16 mouse cellular contexts compared by ENCODE assay signal in genomic region chr11:101199555-101199954, GRCm38 (mm10). TPM values are rescaled to one million over a fixed set of nuclear protein-coding genes. Genes with fewer than 3 reads are reported as not detected.
"Had no signal": no experiment of that assay in that cellular context is flagged by ENCODE, and none has a peak within 500 bp of the region (broad histone marks: within the 10 kb centered on the region; RNA-seq: fewer than 3 reads in every experiment).

No protein-coding gene starts in this region.

- ATAC-seq: intestine, embryonic 16.5 days had no signal

- H3K9me3 ChIP-seq: kidney, embryonic 15.5 days; limb, embryonic 10.5 days; neural tube, embryonic 13.5 days had no signal

- H3K4me3 ChIP-seq: kidney, embryonic 15.5 days; left cerebral cortex, adult 2 months; limb, embryonic 10.5 days; neural tube, embryonic 13.5 days had no signal

- H3K4me2 ChIP-seq: kidney, embryonic 15.5 days; lung, embryonic 14.5 days; neural tube, embryonic 13.5 days had no signal

- H3K27me3 ChIP-seq: kidney, embryonic 15.5 days; neural tube, embryonic 13.5 days had no signal

- DNase-seq: kidney, adult 2 months; kidney, postnatal 14 days; lung, embryonic 14.5 days; lung, postnatal 10 days; lung, postnatal 4 days; midbrain, embryonic 14.5 days; retina, postnatal 1 day; right cerebral cortex, postnatal 4 days; spleen, adult 18-20 months; thymus, adult 18-20 months; thymus, postnatal 14 days had no signal

- H3K27ac ChIP-seq: kidney, embryonic 15.5 days; left cerebral cortex, adult 2 months; limb, embryonic 10.5 days; neural tube, embryonic 13.5 days had no signal

- H3K9ac ChIP-seq: kidney, embryonic 15.5 days; lung, embryonic 14.5 days; neural tube, embryonic 13.5 days had no signal

- H3K4me1 ChIP-seq: kidney, embryonic 15.5 days; limb, embryonic 10.5 days had no signal

RNA-seq across cellular contexts. Expression of gene Ccr10, which starts 24.3 kb away (rescaled TPM):
- polyA plus RNA-seq: limb, embryonic 10.5 days; midbrain, embryonic 14.5 days had no signal
